ENCODE assay signal across 16 mouse cellular contexts in the genomic region with DNA sequence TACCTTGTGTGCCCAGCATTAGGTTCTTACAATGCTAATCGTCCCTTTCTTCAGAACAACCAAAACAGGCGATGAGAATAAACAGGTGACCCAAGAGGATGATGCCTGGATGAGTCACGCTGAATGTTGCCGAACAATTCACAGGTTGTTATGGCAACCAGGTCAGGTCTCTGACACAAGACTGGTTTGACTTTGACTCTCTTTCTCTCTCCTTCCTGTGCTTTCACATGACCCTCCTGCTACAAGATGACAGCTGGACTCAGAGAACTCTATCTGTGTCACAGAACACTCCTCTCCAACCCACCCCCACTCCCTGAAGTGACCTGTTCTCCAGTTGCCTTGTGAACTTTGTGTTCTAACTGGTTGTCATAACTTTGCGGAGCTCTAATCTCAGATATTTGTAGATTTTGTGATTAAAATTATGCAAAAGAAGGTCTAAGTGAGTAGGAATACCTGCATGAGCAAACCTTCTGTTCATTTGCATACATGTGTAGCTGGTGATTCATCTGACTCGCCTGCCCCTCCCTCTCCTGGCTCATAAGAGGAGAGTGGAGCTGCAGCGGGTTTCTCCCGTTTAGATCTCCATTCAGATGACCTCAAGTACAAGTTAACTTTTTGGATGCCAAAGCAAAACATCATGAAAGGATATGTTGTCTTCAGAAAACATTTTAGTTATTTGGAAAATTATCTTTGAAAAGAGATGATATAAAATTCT.
DNase-seq lines count a peak whose midpoint lies in the region; ATAC-seq and TF ChIP-seq lines count a peak whose summit lies in the region.
"Had no signal": no experiment of that assay in that cellular context is flagged by ENCODE, and none has a peak within 500 bp of the region (broad histone marks: within the 10 kb centered on the region; RNA-seq: fewer than 3 reads in every experiment).

No protein-coding gene starts in this region.

- H3K79me3 ChIP-seq in C2C12 (ENCODE audit: low read depth) = no peaks in the 10 kb centered on the region

- H3K36me3 ChIP-seq in kidney, postnatal 0 days (ENCODE audit: insufficient read depth, low read length) = no peaks in the 10 kb centered on the region
- H3K36me3 ChIP-seq in C2C12 (ENCODE audit: control insufficient read depth, insufficient read depth) = no peaks in the 10 kb centered on the region
- H3K36me3 ChIP-seq in midbrain, embryonic 15.5 days (replicated peaks) = no peaks in the 10 kb centered on the region
- H3K36me3 ChIP-seq: limb, embryonic 13.5 days; lung, embryonic 15.5 days had no signal

- no peaks in the 10 kb centered on the region for H3K27me3 ChIP-seq in kidney, postnatal 0 days (ENCODE audit: insufficient read depth, low read length)
- H3K27me3 ChIP-seq in C2C12 (ENCODE audit: control insufficient read depth, insufficient read depth, insufficient read length) = no peaks in the 10 kb centered on the region
- H3K27me3 ChIP-seq in midbrain, embryonic 15.5 days (replicated peaks) = no peaks in the 10 kb centered on the region
- H3K27me3 ChIP-seq: forebrain, embryonic 13.5 days; limb, embryonic 13.5 days; lung, embryonic 15.5 days had no signal

- peak; percentile 69 for ATAC-seq in kidney, postnatal 0 days (replicated peaks; ENCODE audit: low FRiP score, low read depth)
- ATAC-seq in midbrain, embryonic 15.5 days (replicated peaks) = 0 out of 2 replicates have a peak, but pooled peaks have one; percentile 30
- ATAC-seq: forebrain, embryonic 13.5 days; hindbrain, embryonic 16.5 days had no signal

- DNase-seq in kidney, postnatal 0 days (ENCODE audit: low spot score) = peak; percentile 15
- DNase-seq in kidney, postnatal 10 days = no peak
- DNase-seq in ZHBTc4 (ENCODE audit: low read depth, low spot score) (peak; percentile 7), adipocyte (ENCODE audit: low spot score) (no peak)
- no peak for DNase-seq in thymus, postnatal 4 days
- DNase-seq in adrenal gland, adult 8-10 months = no peak
- DNase-seq: adrenal gland, postnatal 25 days; gastrocnemius, postnatal 10 days; heart, postnatal 14 days; layer of hippocampus, postnatal 36 days had no signal

- 52% methylated on average over 8 of the region's 8 CpGs for WGBS in kidney, postnatal 0 days
- WGBS in midbrain, embryonic 15.5 days = 66% methylated on average over 8 of the region's 8 CpGs

- H3K79me2 ChIP-seq in C2C12 (ENCODE audit: control insufficient read depth, insufficient read depth) = no peaks in the 10 kb centered on the region

- H3K4me2 ChIP-seq in kidney, postnatal 0 days (ENCODE audit: low read length) = no peak overlapping the region
- H3K4me2 ChIP-seq in midbrain, embryonic 15.5 days = no peak overlapping the region
- H3K4me2 ChIP-seq: forebrain, embryonic 13.5 days; limb, embryonic 13.5 days; lung, embryonic 15.5 days had no signal

- no peak overlapping the region for H3ac ChIP-seq in C2C12 (ENCODE audit: control insufficient read depth, insufficient read length, low read depth)

- H3K9me3 ChIP-seq in kidney, postnatal 0 days (replicated peaks; ENCODE audit: low read length) = no peaks in the 10 kb centered on the region
- H3K9me3 ChIP-seq in midbrain, embryonic 15.5 days = no peaks in the 10 kb centered on the region
- H3K9me3 ChIP-seq: forebrain, embryonic 13.5 days; limb, embryonic 13.5 days; lung, embryonic 15.5 days had no signal

- no peak overlapping the region for H3K27ac ChIP-seq in kidney, postnatal 0 days
- no peak overlapping the region for H3K27ac ChIP-seq in midbrain, embryonic 15.5 days
- H3K27ac ChIP-seq: forebrain, embryonic 13.5 days; limb, embryonic 13.5 days; lung, embryonic 15.5 days had no signal

- H3K4me1 ChIP-seq in kidney, postnatal 0 days (replicated peaks; ENCODE audit: insufficient read depth, low read length) = no peaks in the 10 kb centered on the region
- no peaks in the 10 kb centered on the region for H3K4me1 ChIP-seq in midbrain, embryonic 15.5 days
- H3K4me1 ChIP-seq: forebrain, embryonic 13.5 days; limb, embryonic 13.5 days; lung, embryonic 15.5 days had no signal

- no peak for TF ChIP-seq CTCF in kidney, postnatal 0 days (IDR thresholded peaks at IDR 0.05; ENCODE audit: low read depth)
- TF ChIP-seq CTCF in C2C12 (IDR thresholded peaks at IDR 0.05; ENCODE audit: control insufficient read depth, insufficient read depth, insufficient read length) = no peak

- no peak overlapping the region for H3K4me3 ChIP-seq in kidney, postnatal 0 days (replicated peaks; ENCODE audit: low read depth, low read length)
- no peak overlapping the region for H3K4me3 ChIP-seq in C2C12 (ENCODE audit: insufficient read depth, poor library complexity, severe bottlenecking)
- H3K4me3 ChIP-seq in midbrain, embryonic 15.5 days = no peak overlapping the region
- H3K4me3 ChIP-seq: forebrain, embryonic 13.5 days; limb, embryonic 13.5 days; lung, embryonic 15.5 days had no signal

- no peak overlapping the region for H3K9ac ChIP-seq in kidney, postnatal 0 days (ENCODE audit: low read depth, low read length)
- H3K9ac ChIP-seq in midbrain, embryonic 15.5 days = no peak overlapping the region
- H3K9ac ChIP-seq: forebrain, embryonic 13.5 days; limb, embryonic 13.5 days; lung, embryonic 15.5 days had no signal

TF ChIP-seq in C2C12, 6 proteins besides CTCF, POLR2A, EP300 and RAD21:
- peak; percentile 64 for TF ChIP-seq MYOD1 (IDR thresholded peaks at IDR 0.05; ENCODE audit: control insufficient read depth, insufficient read length, low read depth)
- no peak for TF ChIP-seq FOSL1 (IDR thresholded peaks at IDR 0.05; ENCODE audit: insufficient read depth, low read length, poor library complexity, severe bottlenecking)

Comparison
In these comparisons a context has a peak if more than half of its experiments do, and no peak if none do; other contexts are left out.
1. DNase-seq: peak in kidney, postnatal 0 days (single experiment) and ZHBTc4 (single experiment); none in kidney, postnatal 10 days (single experiment), thymus, postnatal 4 days (single experiment), adipocyte (single experiment) and adrenal gland, adult 8-10 months (single experiment).